Mouse (Mus musculus): ENCODE data around the gene Gas7.

DNA sequence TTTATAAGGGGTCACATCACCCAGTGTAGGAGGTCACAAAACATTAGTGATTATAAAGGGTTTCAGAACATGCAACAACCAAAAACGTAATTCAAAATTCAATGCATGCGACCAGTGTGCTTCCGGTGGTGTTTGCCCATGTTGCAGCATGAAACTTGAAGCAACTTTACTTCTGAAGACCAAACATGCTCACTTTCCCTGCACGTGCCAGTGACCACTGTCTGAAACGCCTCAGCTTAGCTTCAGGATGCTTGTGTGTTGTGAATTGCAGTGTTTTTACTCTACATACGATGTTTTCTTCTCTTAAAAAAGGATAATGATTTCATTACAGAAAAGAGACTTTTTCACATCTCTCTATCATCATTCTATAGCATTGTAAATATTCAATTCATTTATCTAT lies 283.1 kb downstream of the Gas7 start:
- TF ChIP-seq POLR2A (IDR thresholded peaks at IDR 0.05; ENCODE audit: borderline replicate concordance, low read depth, low read length) = no peak
- TF ChIP-seq CTCF (IDR thresholded peaks at IDR 0.05; ENCODE audit: low read depth, low read length) = no peak
